Mouse (Mus musculus): ENCODE results near the gene Mrpl43. TPM values are rescaled to one million over a fixed set of nuclear protein-coding genes. Genes with fewer than 3 reads are reported as not detected.

Gene Mrpl43
- 68.3 and 70.8 TPM in 2 replicates for polyA plus RNA-seq (2012; rRNA removed)

- Histone ChIP-seq H3K4me3 (ENCODE audit: insufficient read depth, low read length) (peak within 1 kb of the TSS; percentile 90), H3K4me1 (ENCODE audit: control insufficient read depth, insufficient read depth, low read length) (no peaks in the 10 kb centered on the region), H3K27ac (ENCODE audit: insufficient read depth, low read length) (no peak within 1 kb of the TSS)
- TF ChIP-seq CTCF (IDR thresholded peaks at IDR 0.05; ENCODE audit: extremely low read depth, insufficient read depth, low read length) (no peak), POLR2A (IDR thresholded peaks at IDR 0.05; ENCODE audit: extremely low read depth, insufficient read depth, low read length) (0 out of 2 replicates have a peak, but pooled peaks have one; percentile 53)
These were observed at the start of gene Mrpl43 for GRCm38 (mm10) chr19:45005957-45006712. TSS of gene Mrpl43 (minus strand) at chr19:45006442.

GRCm38 (mm10) chr19:45054892-45055690, 48.8 kb upstream of the Mrpl43 start:
- no peak for TF ChIP-seq POLR2A (IDR thresholded peaks at IDR 0.05; ENCODE audit: extremely low read depth, insufficient read depth, low read length)
- TF ChIP-seq CTCF (IDR thresholded peaks at IDR 0.05; ENCODE audit: extremely low read depth, insufficient read depth, low read length) = no peak
- Histone ChIP-seq H3K4me1 (ENCODE audit: control insufficient read depth, insufficient read depth, low read length) (peaks cover 7% of the 10 kb centered on the region), H3K4me3 (ENCODE audit: insufficient read depth, low read length) (no peak overlapping the region), H3K27ac (ENCODE audit: insufficient read depth, low read length) (peak overlapping the region; percentile 89)

GRCm38 (mm10) chr19:45053451-45053850, 47.2 kb upstream of the Mrpl43 start:
- no peak for TF ChIP-seq POLR2A (IDR thresholded peaks at IDR 0.05; ENCODE audit: extremely low read depth, insufficient read depth, low read length)
- no peak for TF ChIP-seq CTCF (IDR thresholded peaks at IDR 0.05; ENCODE audit: extremely low read depth, insufficient read depth, low read length)
- no peak overlapping the region for H3K4me3 ChIP-seq (ENCODE audit: insufficient read depth, low read length)
- peaks cover 9% of the 10 kb centered on the region for H3K4me1 ChIP-seq (ENCODE audit: control insufficient read depth, insufficient read depth, low read length)
- 0 out of 2 replicates have a peak overlapping the region, but pooled peaks have one; percentile 18 for H3K27ac ChIP-seq (ENCODE audit: insufficient read depth, low read length)

GRCm38 (mm10) chr19:45049523-45049922, 43.3 kb upstream of the Mrpl43 start:
- peak overlapping the region; percentile 93 for H3K27ac ChIP-seq (ENCODE audit: insufficient read depth, low read length)
- peak overlapping the region; percentile 59 for H3K4me3 ChIP-seq (ENCODE audit: insufficient read depth, low read length)
- peaks cover 2% of the 10 kb centered on the region for H3K4me1 ChIP-seq (ENCODE audit: control insufficient read depth, insufficient read depth, low read length)
- no peak for TF ChIP-seq POLR2A (IDR thresholded peaks at IDR 0.05; ENCODE audit: extremely low read depth, insufficient read depth, low read length)
- TF ChIP-seq CTCF (IDR thresholded peaks at IDR 0.05; ENCODE audit: extremely low read depth, insufficient read depth, low read length) = no peak

GRCm38 (mm10) chr19:45048644-45049365, 42.6 kb upstream of the Mrpl43 start:
- Histone ChIP-seq H3K4me3 (ENCODE audit: insufficient read depth, low read length) (peak overlapping the region; percentile 59), H3K27ac (ENCODE audit: insufficient read depth, low read length) (peak overlapping the region; percentile 93), H3K4me1 (ENCODE audit: control insufficient read depth, insufficient read depth, low read length) (peaks cover 2% of the 10 kb centered on the region)
- TF ChIP-seq POLR2A (IDR thresholded peaks at IDR 0.05; ENCODE audit: extremely low read depth, insufficient read depth, low read length) (no peak), CTCF (IDR thresholded peaks at IDR 0.05; ENCODE audit: extremely low read depth, insufficient read depth, low read length) (no peak)

- peak overlapping the region; percentile 59 for H3K4me3 ChIP-seq (ENCODE audit: insufficient read depth, low read length)
- no peak for TF ChIP-seq CTCF (IDR thresholded peaks at IDR 0.05; ENCODE audit: extremely low read depth, insufficient read depth, low read length)
- TF ChIP-seq POLR2A (IDR thresholded peaks at IDR 0.05; ENCODE audit: extremely low read depth, insufficient read depth, low read length) = peak; percentile 64
- peaks cover 2% of the 10 kb centered on the region for H3K4me1 ChIP-seq (ENCODE audit: control insufficient read depth, insufficient read depth, low read length)
- H3K27ac ChIP-seq (ENCODE audit: insufficient read depth, low read length) = peak overlapping the region; percentile 93
These were observed 41.8 kb upstream of the Mrpl43 start for GRCm38 (mm10) chr19:45047935-45048643.

- peak within 1 kb of the TSS; percentile 93 for H3K27ac ChIP-seq (ENCODE audit: insufficient read depth, low read length)
- H3K4me3 ChIP-seq (ENCODE audit: insufficient read depth, low read length) = peak within 1 kb of the TSS; percentile 59
- H3K4me1 ChIP-seq (ENCODE audit: control insufficient read depth, insufficient read depth, low read length) = peaks cover 2% of the 10 kb centered on the region
- TF ChIP-seq POLR2A (IDR thresholded peaks at IDR 0.05; ENCODE audit: extremely low read depth, insufficient read depth, low read length) (peak; percentile 86), CTCF (IDR thresholded peaks at IDR 0.05; ENCODE audit: extremely low read depth, insufficient read depth, low read length) (peak; percentile 47; the same call in 1 of the 2 replicates)
These were observed 41.2 kb upstream of the Mrpl43 start, which contains the start of gene Sfxn3 for GRCm38 (mm10) chr19:45047417-45047934. TSS of gene Sfxn3 (plus strand) at chr19:45047503.

- Histone ChIP-seq H3K4me3 (ENCODE audit: insufficient read depth, low read length) (peak overlapping the region; percentile 59), H3K4me1 (ENCODE audit: control insufficient read depth, insufficient read depth, low read length) (peaks cover 2% of the 10 kb centered on the region), H3K27ac (ENCODE audit: insufficient read depth, low read length) (peak overlapping the region; percentile 93)
- TF ChIP-seq CTCF (IDR thresholded peaks at IDR 0.05; ENCODE audit: extremely low read depth, insufficient read depth, low read length) (no peak), POLR2A (IDR thresholded peaks at IDR 0.05; ENCODE audit: extremely low read depth, insufficient read depth, low read length) (no peak)
These were observed 40.5 kb upstream of the Mrpl43 start for GRCm38 (mm10) chr19:45046523-45047321.
